Mouse (Mus musculus) small intestine, adult 2 months (tissue): ENCODE data around the gene 1700109H08Rik.

Source experiments
- CTCF ChIP-seq: fragments of 200-500 bp; IDR thresholded peaks from 2 replicates; pipeline ENCODE4 v1.5.1; 2012; ENCODE audit warnings: low read depth, mild to moderate bottlenecking, control low read depth, inconsistent platforms, low read length, moderate library complexity, mixed read lengths; ENCODE audit not compliant: insufficient replicate concordance, insufficient read length; ENCODE audit errors: extremely low read depth
- POLR2A ChIP-seq: fragments of 200-500 bp; IDR thresholded peaks from 2 replicates; pipeline ENCODE4 v1.6.1; 2012; ENCODE audit warnings: low read depth, mild to moderate bottlenecking, control low read depth, inconsistent platforms, low read length, moderate library complexity

GRCm38 (mm10) chr5:3551481-3551880, 19.9 kb upstream of the 1700109H08Rik start:
- TF ChIP-seq POLR2A (no peak), CTCF (no peak)
